Mouse (Mus musculus): Measurements from ENCODE around the gene Anks1. TPM values are rescaled to one million over a fixed set of nuclear protein-coding genes. Genes with fewer than 3 reads are reported as not detected.
A peak's percentile ranks its signal among the peaks of the same experiment; 100 is the strongest.

Gene Anks1
- polyA plus RNA-seq, 1 experiment from 2014 or later, result 67.3 TPM

- 24% methylated on average over 29 of the region's 29 CpGs for WGBS
- H3K36me3 ChIP-seq, result peaks cover 35% of the 10 kb centered on the region
- ATAC-seq, result 0 out of 2 replicates have a peak, but pooled peaks have one; percentile 46
- H3K4me3 ChIP-seq (replicated peaks), result no peak overlapping the region
- H3K4me2 ChIP-seq (replicated peaks), result peak overlapping the region; percentile 3; the same call in 1 of the 2 replicates
- peak overlapping the region; percentile 45 for H3K9ac ChIP-seq (replicated peaks)
- H3K27ac ChIP-seq, result peak overlapping the region; percentile 14; the same call in 1 of the 2 replicates
- no peaks in the 10 kb centered on the region for H3K27me3 ChIP-seq
- H3K9me3 ChIP-seq, result no peaks in the 10 kb centered on the region
- peaks cover 38% of the 10 kb centered on the region for H3K4me1 ChIP-seq (replicated peaks)
Observed at GRCm38 (mm10) chr17:28007179-28007811, 98.2 kb downstream of the Anks1 start.

GRCm38 (mm10) chr17:28007857-28008564 lies 98.9 kb downstream of the Anks1 start:
- WGBS, result 28% methylated on average over 27 of the region's 27 CpGs
- ATAC-seq, result 0 out of 2 replicates have a peak, but pooled peaks have one; percentile 44

GRCm38 (mm10) chr17:28008565-28008981 lies 99.5 kb downstream of the Anks1 start:
- 73% methylated on average over 8 of the region's 8 CpGs for WGBS
- no peak for ATAC-seq
- no peaks in the 10 kb centered on the region for H3K27me3 ChIP-seq
- H3K9ac ChIP-seq (replicated peaks), result no peak overlapping the region
- H3K27ac ChIP-seq, result no peak overlapping the region
- H3K36me3 ChIP-seq, result peaks cover 34% of the 10 kb centered on the region
- H3K4me3 ChIP-seq (replicated peaks), result no peak overlapping the region
- no peaks in the 10 kb centered on the region for H3K9me3 ChIP-seq
- no peak overlapping the region for H3K4me2 ChIP-seq (replicated peaks)
- peaks cover 48% of the 10 kb centered on the region for H3K4me1 ChIP-seq (replicated peaks)

More at GRCm38 (mm10) chr17:28007857-28008564, 98.9 kb downstream of the Anks1 start:
- Histone ChIP-seq H3K27me3 (no peaks in the 10 kb centered on the region), H3K4me1 (replicated peaks) (peaks cover 42% of the 10 kb centered on the region), H3K27ac (0 out of 2 replicates have a peak overlapping the region, but pooled peaks have one; percentile 14), H3K4me3 (replicated peaks) (no peak overlapping the region), H3K4me2 (replicated peaks) (peak overlapping the region; percentile 3; the same call in 1 of the 2 replicates), H3K36me3 (peaks cover 35% of the 10 kb centered on the region), H3K9ac (replicated peaks) (peak overlapping the region; percentile 45), H3K9me3 (no peaks in the 10 kb centered on the region)

GRCm38 (mm10) chr17:28009066-28009715 lies 100.1 kb downstream of the Anks1 start:
- Histone ChIP-seq H3K4me3 (replicated peaks) (no peak overlapping the region), H3K4me1 (replicated peaks) (peaks cover 54% of the 10 kb centered on the region), H3K4me2 (replicated peaks) (no peak overlapping the region), H3K9ac (replicated peaks) (no peak overlapping the region), H3K9me3 (no peaks in the 10 kb centered on the region), H3K27ac (no peak overlapping the region), H3K27me3 (no peaks in the 10 kb centered on the region), H3K36me3 (peaks cover 30% of the 10 kb centered on the region)
- ATAC-seq, result no peak
- WGBS, result 85% methylated on average over 10 of the region's 10 CpGs

- no peak overlapping the region for H3K9ac ChIP-seq (replicated peaks)
- H3K27ac ChIP-seq, result no peak overlapping the region
- H3K9me3 ChIP-seq, result no peaks in the 10 kb centered on the region
- peaks cover 54% of the 10 kb centered on the region for H3K4me1 ChIP-seq (replicated peaks)
- no peak for ATAC-seq
- H3K4me2 ChIP-seq (replicated peaks), result no peak overlapping the region
- peaks cover 30% of the 10 kb centered on the region for H3K36me3 ChIP-seq
- H3K27me3 ChIP-seq, result no peaks in the 10 kb centered on the region
- no peak overlapping the region for H3K4me3 ChIP-seq (replicated peaks)
- 92% methylated on average over 7 of the region's 7 CpGs for WGBS
Observed at GRCm38 (mm10) chr17:28009716-28010114, 100.6 kb downstream of the Anks1 start.

- no peak for ATAC-seq
- H3K4me3 ChIP-seq (replicated peaks), result no peak overlapping the region
- H3K4me2 ChIP-seq (replicated peaks), result no peak overlapping the region
- peaks cover 25% of the 10 kb centered on the region for H3K36me3 ChIP-seq
- no peak overlapping the region for H3K9ac ChIP-seq (replicated peaks)
- no peaks in the 10 kb centered on the region for H3K9me3 ChIP-seq
- peaks cover 60% of the 10 kb centered on the region for H3K4me1 ChIP-seq (replicated peaks)
- H3K27ac ChIP-seq, result no peak overlapping the region
- 100% methylated on average over 2 of the region's 2 CpGs for WGBS
- H3K27me3 ChIP-seq, result no peaks in the 10 kb centered on the region
Observed at GRCm38 (mm10) chr17:28010925-28011324, 101.8 kb downstream of the Anks1 start.

- ATAC-seq, result no peak
- Histone ChIP-seq H3K27me3 (no peaks in the 10 kb centered on the region), H3K27ac (peak overlapping the region; percentile 75; the same call in 1 of the 2 replicates), H3K9me3 (no peaks in the 10 kb centered on the region), H3K4me3 (replicated peaks) (no peak overlapping the region; the same call in 1 of the 2 replicates), H3K4me2 (replicated peaks) (peak overlapping the region; percentile 39), H3K36me3 (peaks cover 24% of the 10 kb centered on the region), H3K4me1 (replicated peaks) (peaks cover 59% of the 10 kb centered on the region), H3K9ac (replicated peaks) (peak overlapping the region; percentile 43)
- 68% methylated on average over 6 of the region's 6 CpGs for WGBS
Observed at GRCm38 (mm10) chr17:28012851-28013250, 103.7 kb downstream of the Anks1 start.

GRCm38 (mm10) chr17:28013259-28013875 lies 104.3 kb downstream of the Anks1 start:
- 13% methylated on average over 12 of the region's 12 CpGs for WGBS
- Histone ChIP-seq H3K27me3 (no peaks in the 10 kb centered on the region), H3K4me3 (replicated peaks) (no peak overlapping the region; the same call in 1 of the 2 replicates), H3K27ac (peak overlapping the region; percentile 75), H3K9ac (replicated peaks) (peak overlapping the region; percentile 43), H3K36me3 (peaks cover 19% of the 10 kb centered on the region), H3K9me3 (no peaks in the 10 kb centered on the region), H3K4me1 (replicated peaks) (peaks cover 59% of the 10 kb centered on the region), H3K4me2 (replicated peaks) (peak overlapping the region; percentile 39)
- peak; percentile 88 for ATAC-seq

- Histone ChIP-seq H3K27me3 (no peaks in the 10 kb centered on the region), H3K27ac (peak overlapping the region; percentile 28; the same call in 1 of the 2 replicates), H3K9ac (replicated peaks) (0 out of 2 replicates have a peak overlapping the region, but pooled peaks have one; percentile 0), H3K9me3 (no peaks in the 10 kb centered on the region), H3K4me2 (replicated peaks) (no peak overlapping the region), H3K4me1 (replicated peaks) (peaks cover 66% of the 10 kb centered on the region), H3K36me3 (peaks cover 12% of the 10 kb centered on the region), H3K4me3 (replicated peaks) (no peak overlapping the region)
- ATAC-seq, result no peak
- WGBS, result 82% methylated on average over 4 of the region's 4 CpGs
Observed at GRCm38 (mm10) chr17:28014449-28014848, 105.3 kb downstream of the Anks1 start.

GRCm38 (mm10) chr17:28015068-28015730 lies 106.1 kb downstream of the Anks1 start:
- no peak overlapping the region for H3K4me3 ChIP-seq (replicated peaks)
- H3K9me3 ChIP-seq, result no peaks in the 10 kb centered on the region
- 85% methylated on average over 17 of the region's 17 CpGs for WGBS
- H3K36me3 ChIP-seq, result peaks cover 5% of the 10 kb centered on the region; the same call in 1 of the 2 replicates
- peak overlapping the region; percentile 55; the same call in 1 of the 2 replicates for H3K27ac ChIP-seq
- H3K27me3 ChIP-seq, result no peaks in the 10 kb centered on the region
- H3K4me2 ChIP-seq (replicated peaks), result no peak overlapping the region
- H3K4me1 ChIP-seq (replicated peaks), result peaks cover 73% of the 10 kb centered on the region
- ATAC-seq, result no peak
- H3K9ac ChIP-seq (replicated peaks), result 0 out of 2 replicates have a peak overlapping the region, but pooled peaks have one; percentile 0
